Mouse (Mus musculus) megakaryocyte, embryonic 14.5 days (primary cell): Measurements from ENCODE around the gene Zfp358. TPM values are rescaled to one million over a fixed set of nuclear protein-coding genes. Genes with fewer than 3 reads are reported as not detected.

Source experiments
- H3K27me3 ChIP-seq: replicated peaks from 2 replicates; pipeline ENCODE3; 2012; ENCODE audit warnings: inconsistent platforms
- H3K36me3 ChIP-seq: replicated peaks from 2 replicates; pipeline ENCODE3; 2012; ENCODE audit warnings: low read length, inconsistent platforms, mixed read lengths
- H3K4me1 ChIP-seq: 2 replicates; pipeline ENCODE4 v1.6.1; 2012; ENCODE audit warnings: inconsistent platforms
- H3K4me3 ChIP-seq: replicated peaks from 2 replicates; pipeline ENCODE3; 2012; ENCODE audit warnings: moderate library complexity, mild to moderate bottlenecking, inconsistent platforms
- H3K9me3 ChIP-seq: 2 replicates; pipeline ENCODE4 v1.6.1; 2012; ENCODE audit warnings: inconsistent platforms
- FLI1 ChIP-seq: IDR thresholded peaks from 2 replicates; pipeline ENCODE4 v1.6.1; 2012; ENCODE audit warnings: low read length, inconsistent platforms, mixed read lengths
- GATA1 ChIP-seq: IDR thresholded peaks from 3 replicates; pipeline ENCODE4 v1.6.1; 2012; ENCODE audit warnings: mixed read lengths, low read length, inconsistent platforms, borderline replicate concordance
- polyA plus RNA-seq: library from polyadenylated mRNA; stranded (reverse); fragments of >175 nt; gene quantifications from 2 replicates; pipeline ENCODE4 v1.2.3, GENCODE M21; 2012; ENCODE audit warnings: low replicate concordance; ENCODE audit not compliant: insufficient read depth

The Zfp358 gene
- polyA plus RNA-seq, 1 experiment: 19.3 TPM

DNA sequence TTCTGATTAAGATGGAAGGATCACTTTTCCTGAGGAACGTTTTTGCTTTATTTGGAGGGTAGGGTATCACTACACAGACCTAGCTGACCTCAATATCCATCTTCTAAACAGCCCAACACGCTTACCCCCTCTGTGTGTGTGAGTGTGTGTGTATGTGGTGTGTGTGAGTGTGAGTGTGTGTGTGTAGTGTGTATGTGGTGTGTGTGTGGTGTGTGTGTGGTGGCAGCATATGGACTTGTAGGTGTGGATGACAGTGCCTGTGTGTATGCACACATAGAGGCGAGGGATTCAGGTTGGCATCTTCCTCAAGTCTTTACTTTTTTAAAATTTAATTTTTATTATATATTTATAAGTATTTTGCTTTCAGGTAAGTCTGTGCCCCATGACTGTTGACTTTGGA is 5.6 kb downstream of the Zfp358 start:
- Histone ChIP-seq H3K27me3 (no peaks in the 10 kb centered on the region), H3K4me1 (peaks cover 49% of the 10 kb centered on the region), H3K36me3 (peaks cover 32% of the 10 kb centered on the region), H3K9me3 (peaks cover 7% of the 10 kb centered on the region), H3K4me3 (no peak overlapping the region)
- TF ChIP-seq FLI1 (no peak), GATA1 (no peak)

DNA sequence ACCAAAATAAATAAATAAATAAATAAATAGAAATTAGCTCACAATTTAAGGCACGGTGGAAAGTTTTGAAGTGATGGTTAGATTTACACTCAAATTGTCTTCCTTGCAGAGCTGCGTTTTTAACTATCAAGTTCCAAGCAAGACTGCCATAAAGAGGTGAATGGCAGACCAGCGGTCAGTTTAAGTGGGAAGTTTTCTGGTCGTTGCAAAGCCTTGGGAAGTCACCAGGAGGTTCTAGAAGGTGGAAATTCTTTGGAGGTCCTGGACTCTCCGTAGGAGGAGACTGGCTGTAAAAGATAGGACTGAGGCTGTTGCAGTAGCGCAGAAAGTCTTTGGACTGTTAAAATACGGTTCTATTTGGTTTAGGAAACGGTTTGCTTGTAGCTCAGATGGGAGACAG is 6.8 kb downstream of the Zfp358 start:
- H3K36me3 ChIP-seq: peaks cover 38% of the 10 kb centered on the region
- peak overlapping the region; percentile 91 for H3K4me3 ChIP-seq
- H3K9me3 ChIP-seq: peaks cover 7% of the 10 kb centered on the region
- no peaks in the 10 kb centered on the region for H3K27me3 ChIP-seq
- peaks cover 42% of the 10 kb centered on the region for H3K4me1 ChIP-seq
- TF ChIP-seq FLI1 (no peak), GATA1 (no peak)

DNA sequence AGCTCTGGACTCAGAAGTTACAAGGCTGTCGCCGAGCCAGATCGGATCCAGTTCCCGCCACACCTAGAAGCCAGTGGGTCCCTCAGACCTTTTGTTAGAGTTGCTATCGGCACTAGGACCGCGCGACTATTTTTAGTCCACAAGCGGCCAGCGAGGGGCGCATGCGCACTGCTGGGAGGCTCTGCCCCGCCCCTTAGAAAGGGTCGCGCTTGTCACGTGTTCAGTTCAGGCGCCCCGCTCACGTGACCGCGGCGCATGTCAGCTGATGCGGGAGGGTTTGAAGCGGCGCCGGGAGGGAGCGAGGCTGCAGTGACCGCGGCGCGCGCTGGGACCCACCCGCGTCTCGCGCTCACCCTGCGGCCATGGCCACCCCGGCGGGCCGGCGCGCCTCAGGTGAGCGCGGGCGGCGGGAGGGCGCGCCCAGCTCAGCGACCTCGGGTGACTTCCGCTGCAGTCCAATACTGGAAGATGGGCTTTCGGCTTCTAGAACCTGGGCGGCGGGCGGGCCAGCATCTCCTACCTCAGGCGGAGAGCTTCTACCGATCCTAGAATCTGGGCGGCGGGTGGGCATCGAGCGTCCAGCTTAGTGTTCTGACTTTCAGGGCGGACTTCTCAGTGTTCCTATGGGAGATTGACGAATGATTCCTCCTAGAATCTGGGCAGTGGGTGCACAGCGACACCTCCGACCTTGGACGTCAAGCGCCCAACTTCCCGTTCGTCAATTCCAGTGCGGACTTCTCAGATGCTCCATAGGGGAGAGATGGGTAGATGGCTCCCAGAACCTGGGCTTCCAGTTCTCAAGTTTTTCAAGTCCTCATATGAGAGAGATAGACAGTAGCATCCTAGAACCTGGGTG is 7.5 kb downstream of the Zfp358 start, which contains the start of gene Mcoln1:
Gene Mcoln1 (plus strand): TSS at position 223 of the 856 bp plus-strand sequence.
- peak within 1 kb of the TSS; percentile 91 for H3K4me3 ChIP-seq
- H3K9me3 ChIP-seq: peaks cover 7% of the 10 kb centered on the region
- H3K27me3 ChIP-seq: no peaks in the 10 kb centered on the region
- H3K36me3 ChIP-seq: peaks cover 38% of the 10 kb centered on the region
- TF ChIP-seq GATA1: no peak
- no peak for TF ChIP-seq FLI1
- peaks cover 42% of the 10 kb centered on the region for H3K4me1 ChIP-seq

DNA sequence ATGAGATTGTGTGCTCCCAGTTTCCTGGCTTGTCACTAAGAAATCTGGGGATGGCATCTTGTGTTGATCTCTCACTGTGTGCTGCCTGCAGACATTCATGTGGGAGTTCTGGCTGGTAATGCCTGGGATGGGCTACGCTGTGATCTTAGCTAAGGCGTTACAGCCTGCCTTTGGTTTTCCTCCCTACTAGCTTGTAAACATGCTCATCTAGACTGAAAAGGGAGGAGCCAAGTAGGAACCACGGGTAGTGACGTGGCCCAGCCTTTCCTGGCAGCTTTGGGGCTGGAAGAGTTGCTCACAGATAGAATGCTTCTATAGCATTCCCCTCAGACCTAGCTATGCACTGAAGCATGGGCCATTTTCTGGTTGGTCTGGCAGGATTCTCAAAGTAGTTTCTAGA is 9.3 kb downstream of the Zfp358 start:
- Histone ChIP-seq H3K9me3 (no peaks in the 10 kb centered on the region), H3K4me3 (peak overlapping the region; percentile 87), H3K36me3 (peaks cover 38% of the 10 kb centered on the region), H3K27me3 (no peaks in the 10 kb centered on the region), H3K4me1 (peaks cover 42% of the 10 kb centered on the region)
- TF ChIP-seq FLI1 (no peak), GATA1 (no peak)

DNA sequence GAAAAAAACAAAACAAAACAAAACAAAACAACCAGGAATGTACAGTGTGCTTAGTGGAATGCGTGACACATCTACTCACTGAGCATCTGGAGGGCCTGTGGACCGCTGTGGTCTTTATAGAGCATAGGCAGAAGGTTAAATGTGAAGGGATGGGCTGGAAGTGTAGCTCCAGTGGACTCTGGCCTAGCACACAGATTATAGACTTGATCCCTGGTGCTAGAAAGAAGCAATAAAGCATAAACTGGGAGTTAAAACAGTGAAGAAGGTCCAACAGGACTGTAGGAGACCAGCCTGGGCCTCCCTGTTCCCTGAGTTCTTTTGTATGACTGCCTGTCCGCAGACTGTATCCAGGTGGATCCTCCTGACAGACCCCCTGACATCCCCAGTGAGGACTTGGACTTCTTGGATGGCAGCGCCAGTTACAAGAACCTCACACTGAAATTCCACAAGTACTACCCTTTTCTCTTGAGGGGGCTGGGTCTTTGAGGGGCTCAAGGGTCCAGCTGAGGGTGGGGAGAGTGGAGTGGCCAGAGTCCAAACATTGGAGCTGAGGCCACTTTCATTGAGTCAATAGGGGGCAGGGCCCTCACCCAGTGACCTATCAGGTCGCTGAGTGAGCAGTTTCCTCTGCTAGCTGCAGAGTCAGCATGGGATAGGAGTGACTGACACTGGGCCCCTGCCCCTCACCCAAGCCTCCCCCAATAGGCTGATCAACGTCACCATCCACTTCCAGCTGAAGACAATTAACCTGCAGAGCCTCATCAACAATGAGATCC is 15.2 kb downstream of the Zfp358 start:
- no peaks in the 10 kb centered on the region for H3K27me3 ChIP-seq
- peaks cover 37% of the 10 kb centered on the region for H3K4me1 ChIP-seq
- peaks cover 16% of the 10 kb centered on the region for H3K9me3 ChIP-seq
- H3K4me3 ChIP-seq: no peak overlapping the region
- peaks cover 96% of the 10 kb centered on the region for H3K36me3 ChIP-seq
- TF ChIP-seq FLI1 (no peak), GATA1 (no peak)

DNA sequence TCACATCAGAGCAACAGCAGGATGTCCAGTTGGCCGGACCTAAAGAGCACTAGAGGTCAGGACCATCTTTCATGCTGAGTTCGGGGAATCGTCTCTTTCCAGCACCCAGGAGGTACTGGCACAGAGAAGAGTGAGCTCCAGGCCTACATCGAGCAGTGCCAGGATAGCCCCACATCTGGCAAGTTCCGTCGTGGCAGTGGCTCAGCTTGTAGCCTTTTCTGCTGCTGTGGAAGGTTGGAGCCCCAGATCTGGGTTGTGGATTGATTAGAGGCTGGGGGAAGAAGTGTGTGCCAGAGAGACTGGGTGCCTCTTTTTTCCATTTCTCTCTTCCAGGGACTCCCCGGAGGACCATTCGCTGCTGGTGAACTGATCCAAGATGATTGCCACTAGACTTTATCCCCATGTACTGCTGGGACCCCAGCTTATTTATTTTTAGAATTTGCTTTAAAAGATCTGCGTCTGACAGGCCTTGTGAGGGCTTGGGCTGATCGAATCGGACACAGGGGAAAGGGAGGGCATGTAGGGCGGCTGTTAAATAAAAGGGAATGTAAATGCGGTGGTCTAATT is 21.8 kb downstream of the Zfp358 start:
- Histone ChIP-seq H3K36me3 (peaks cover 68% of the 10 kb centered on the region), H3K27me3 (no peaks in the 10 kb centered on the region), H3K4me1 (peaks cover 55% of the 10 kb centered on the region), H3K9me3 (0 out of 2 replicates have a peak, but pooled peaks cover 1% of the 10 kb centered on the region), H3K4me3 (peak overlapping the region; percentile 92)
- TF ChIP-seq FLI1: no peak
- no peak for TF ChIP-seq GATA1

DNA sequence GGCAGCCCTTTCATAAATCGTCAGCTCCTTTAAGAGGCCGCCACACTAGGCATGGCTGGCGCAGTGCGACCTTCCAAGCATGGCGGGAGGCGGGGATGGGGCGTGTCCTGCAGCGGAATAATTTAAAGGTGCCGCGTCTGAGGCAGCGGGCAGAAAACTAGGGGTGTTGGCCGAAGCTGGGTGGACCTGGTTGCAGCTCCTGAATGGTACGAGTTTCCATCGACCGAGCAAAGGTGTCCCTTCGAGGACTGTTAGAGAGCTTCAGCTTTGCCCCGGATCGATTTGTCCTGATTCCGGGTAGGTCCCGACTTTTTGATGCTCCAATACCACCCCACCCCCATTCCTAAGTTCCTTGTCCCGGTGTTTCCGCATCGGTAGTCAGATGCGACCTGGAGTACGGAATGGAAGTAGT is 22.3 kb downstream of the Zfp358 start, which contains the start of gene Pnpla6:
Gene Pnpla6 (plus strand): TSS at position 125 of the 412 bp plus-strand sequence.
- Histone ChIP-seq H3K4me1 (peaks cover 53% of the 10 kb centered on the region), H3K27me3 (no peaks in the 10 kb centered on the region), H3K36me3 (peaks cover 68% of the 10 kb centered on the region), H3K9me3 (no peaks in the 10 kb centered on the region), H3K4me3 (peak within 1 kb of the TSS; percentile 92)
- TF ChIP-seq GATA1 (no peak), FLI1 (no peak)

DNA sequence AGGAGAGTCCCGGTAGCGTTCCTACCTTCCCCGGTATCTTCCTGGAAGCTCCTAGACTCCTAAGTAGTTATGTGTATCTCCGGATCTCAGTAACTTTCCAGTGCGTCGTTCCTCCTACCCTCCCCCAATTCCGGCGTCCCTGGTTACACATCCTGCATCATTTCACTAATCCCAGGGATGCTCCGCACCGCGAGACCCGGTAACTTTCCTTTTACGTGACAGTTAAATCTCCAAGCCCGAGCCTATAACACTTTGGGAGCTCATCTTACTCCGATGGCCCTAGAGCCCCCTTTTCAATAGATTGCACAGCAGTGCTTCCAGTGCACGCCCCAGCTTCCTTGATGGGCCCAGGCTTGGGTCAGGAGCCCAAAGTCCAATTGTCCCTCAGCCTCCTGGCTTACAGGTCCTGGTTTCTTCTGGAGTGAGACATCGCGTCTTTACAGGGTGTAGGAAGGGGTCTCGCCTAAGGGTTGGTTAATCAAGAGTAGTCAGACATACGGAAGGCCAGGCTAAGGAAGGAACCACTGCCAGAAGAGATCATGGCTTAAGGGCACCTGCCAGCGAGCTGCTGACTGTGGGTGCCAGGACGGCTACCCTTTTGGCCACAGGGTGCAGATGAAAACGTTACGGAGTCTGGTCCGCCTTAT is 23.0 kb downstream of the Zfp358 start:
- no peaks in the 10 kb centered on the region for H3K9me3 ChIP-seq
- H3K4me1 ChIP-seq: peaks cover 48% of the 10 kb centered on the region
- H3K36me3 ChIP-seq: peaks cover 68% of the 10 kb centered on the region

DNA sequence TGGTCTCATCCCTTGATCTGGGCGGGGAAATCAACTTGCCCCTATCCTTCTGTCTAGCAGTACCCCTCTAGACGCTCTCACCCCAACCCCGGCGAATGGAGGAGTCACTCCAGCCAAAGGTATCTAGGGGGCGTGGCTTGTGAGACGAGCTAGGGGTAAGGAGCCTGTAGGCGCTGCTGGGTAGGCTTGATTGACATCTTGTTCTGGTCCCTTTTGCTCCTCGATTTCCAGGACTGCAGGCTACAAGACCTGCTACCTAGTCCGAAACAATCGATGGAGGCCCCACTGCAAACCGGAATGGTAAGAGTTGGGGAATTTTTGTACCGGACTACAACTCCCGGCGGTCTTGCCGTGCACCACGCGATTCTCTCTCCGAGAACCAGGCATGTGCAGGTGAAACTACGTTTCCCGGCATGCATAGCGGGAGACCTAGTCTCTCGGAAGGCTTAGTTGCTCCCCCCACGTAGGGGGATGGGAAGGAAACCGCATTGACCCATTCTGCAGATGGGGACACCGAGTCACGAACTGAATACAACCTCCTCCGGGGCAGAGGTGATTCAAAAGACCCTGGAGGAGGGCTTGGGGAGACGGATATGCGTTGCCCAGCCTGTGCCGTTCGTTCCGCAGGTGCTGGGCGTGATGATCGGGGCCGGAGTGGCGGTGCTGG is 23.6 kb downstream of the Zfp358 start:
- H3K4me3 ChIP-seq: peak overlapping the region; percentile 92
- H3K4me1 ChIP-seq: peaks cover 48% of the 10 kb centered on the region
- no peaks in the 10 kb centered on the region for H3K9me3 ChIP-seq
- TF ChIP-seq FLI1 (no peak), GATA1 (no peak)
- H3K36me3 ChIP-seq: peaks cover 68% of the 10 kb centered on the region
- H3K27me3 ChIP-seq: no peaks in the 10 kb centered on the region

More for the DNA sequence above, 23.0 kb downstream of the Zfp358 start:
- no peak for TF ChIP-seq FLI1
- no peak for TF ChIP-seq GATA1
- Histone ChIP-seq H3K27me3 (no peaks in the 10 kb centered on the region), H3K4me3 (peak overlapping the region; percentile 92)

DNA sequence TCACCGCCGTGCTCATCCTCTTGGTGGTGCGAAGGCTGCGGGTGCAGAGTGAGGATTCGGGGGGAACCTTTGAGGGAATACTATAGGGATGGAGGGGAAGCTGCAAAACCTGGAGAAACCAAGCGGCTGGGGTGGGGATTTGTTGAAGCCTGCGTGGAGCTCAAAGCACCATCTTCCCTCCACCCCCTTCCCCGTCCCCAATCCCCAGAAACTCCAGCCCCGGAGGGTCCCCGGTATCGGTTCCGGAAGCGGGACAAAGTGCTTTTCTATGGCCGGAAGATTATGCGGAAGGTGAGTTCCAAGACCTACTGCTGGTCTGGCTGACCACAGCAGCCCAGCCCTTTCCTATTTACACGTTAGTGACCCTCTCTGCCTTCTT is 24.2 kb downstream of the Zfp358 start:
- Histone ChIP-seq H3K36me3 (peaks cover 68% of the 10 kb centered on the region), H3K4me3 (peak overlapping the region; percentile 92), H3K9me3 (no peaks in the 10 kb centered on the region), H3K27me3 (no peaks in the 10 kb centered on the region), H3K4me1 (peaks cover 47% of the 10 kb centered on the region)
- TF ChIP-seq FLI1: no peak
- no peak for TF ChIP-seq GATA1
